Mouse (Mus musculus) intestine, postnatal 0 days (tissue): ENCODE results near the gene Tmem203. TPM values are rescaled to one million over a fixed set of nuclear protein-coding genes. Genes with fewer than 3 reads are reported as not detected.

Source experiments
- ATAC-seq: fragments of 200-750 bp; cut with Nextera tagmentation; 2 replicates; pipeline ENCODE4 v1.8.0; 2017; ENCODE audit warnings: mild to moderate bottlenecking, moderate TSS enrichment, moderate library complexity
- H3K27ac ChIP-seq: fragments of 300-500 bp; sonication (generic); 2 replicates; pipeline ENCODE4 v1.5.1; 2014; ENCODE audit warnings: mild to moderate bottlenecking, low read depth, low read length, moderate library complexity
- H3K27me3 ChIP-seq: fragments of 300-500 bp; sonication (generic); replicated peaks from 2 replicates; pipeline ENCODE4 v1.6.1; 2014; ENCODE audit warnings: low read length, mixed read lengths; ENCODE audit not compliant: control insufficient read depth, insufficient read depth
- H3K36me3 ChIP-seq: fragments of 300-500 bp; sonication (generic); 2 replicates; pipeline ENCODE4 v1.6.1; 2014; ENCODE audit warnings: mild to moderate bottlenecking, moderate library complexity; ENCODE audit not compliant: control insufficient read depth, insufficient read depth
- H3K4me1 ChIP-seq: fragments of 300-500 bp; sonication (generic); replicated peaks from 2 replicates; pipeline ENCODE4 v1.6.1; 2014; ENCODE audit warnings: antibody characterized with exemption, low read length, mixed read lengths; ENCODE audit not compliant: control insufficient read depth, insufficient read depth
- H3K4me2 ChIP-seq: fragments of 300-500 bp; sonication (generic); replicated peaks from 2 replicates; pipeline ENCODE4 v1.6.1; 2014; ENCODE audit warnings: low read depth, mild to moderate bottlenecking, moderate library complexity
- H3K4me3 ChIP-seq: fragments of 300-500 bp; sonication (generic); 2 replicates; pipeline ENCODE4 v1.5.1; 2014; ENCODE audit warnings: low read depth, low read length
- H3K9ac ChIP-seq: fragments of 300-500 bp; sonication (generic); 2 replicates; pipeline ENCODE4 v1.6.1; 2014; ENCODE audit warnings: mild to moderate bottlenecking, low read depth, low read length
- H3K9me3 ChIP-seq: fragments of 300-500 bp; sonication (generic); 2 replicates; pipeline ENCODE4 v1.6.1; 2016; ENCODE audit warnings: mixed run types; ENCODE audit not compliant: control insufficient read depth
- CTCF ChIP-seq: sonication (generic); IDR thresholded peaks from 2 replicates; pipeline ENCODE4 v1.5.1; 2016; ENCODE audit warnings: low read depth, mild to moderate bottlenecking, control low read depth, antibody characterized with exemption, moderate library complexity
- WGBS: fragments of 180-500 bp; shearing (Covaris S2); extraction: QIAGEN DNeasy Blood & Tissue Kit; methylation state at CpG from one replicate; pipeline ENCODE4 v1.1.7; 2014; 5-methylcytosine and 5-hydroxymethylcytosine counted together
- polyA plus RNA-seq: library from polyadenylated mRNA; unstranded; fragments of >200 nt; fragmentation: Nextera tagmentation; extraction: Ambion mirVana; gene quantifications from 2 replicates; pipeline ENCODE4 v1.2.1, GENCODE M21; 2015

Gene Tmem203
- polyA plus RNA-seq, 1 experiment from 2014 or later, result 40.3 TPM

- WGBS, result 73% methylated on average over 3 of the region's 3 CpGs
Observed at GRCm38 (mm10) chr2:25303452-25303851, 48.2 kb downstream of the Tmem203 start.

DNA sequence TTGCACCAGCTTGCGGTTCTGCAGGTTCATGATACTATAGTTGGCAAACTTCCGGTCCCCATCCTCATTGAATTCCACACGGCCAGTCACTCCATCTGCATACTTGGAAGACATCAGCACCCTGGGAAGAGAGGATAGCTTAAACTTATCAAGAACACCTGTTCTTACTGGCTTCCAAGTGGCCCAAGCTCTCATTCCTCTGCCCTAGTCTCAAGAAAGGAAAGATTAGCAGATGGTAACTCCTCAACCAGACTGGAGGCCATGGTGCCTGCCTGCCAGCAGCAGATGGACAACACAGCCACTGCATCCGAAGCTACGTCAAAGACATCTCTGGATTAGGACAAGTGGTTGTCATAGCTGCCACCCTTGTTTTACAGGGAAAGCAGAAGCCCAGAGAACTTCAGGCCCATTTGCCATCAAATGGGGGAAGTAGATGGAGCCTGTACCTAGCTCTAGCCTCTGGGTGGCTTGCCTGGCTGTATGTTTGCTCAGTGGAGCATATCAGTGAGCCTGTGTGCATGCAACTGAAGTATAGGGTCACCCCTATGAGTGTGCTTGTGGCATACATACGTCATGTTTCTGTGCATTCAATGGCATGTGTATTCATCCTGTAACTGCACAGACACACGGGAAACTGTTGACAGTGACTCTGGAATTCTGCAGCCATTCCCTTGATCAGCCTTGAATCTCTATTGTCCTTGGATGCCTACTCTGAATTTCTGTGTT, 48.9 kb downstream of the Tmem203 start:
- no peaks in the 10 kb centered on the region for H3K4me1 ChIP-seq
- no peaks in the 10 kb centered on the region for H3K36me3 ChIP-seq
- H3K27me3 ChIP-seq, result peaks cover 10% of the 10 kb centered on the region
- H3K4me3 ChIP-seq, result no peak overlapping the region
- no peak overlapping the region for H3K27ac ChIP-seq
- WGBS, result 70% methylated on average over 7 of the region's 7 CpGs
- TF ChIP-seq CTCF, result no peak
- H3K9me3 ChIP-seq, result no peaks in the 10 kb centered on the region
- no peak overlapping the region for H3K9ac ChIP-seq
- ATAC-seq, result no peak
- H3K4me2 ChIP-seq, result 0 out of 2 replicates have a peak overlapping the region, but pooled peaks have one; percentile 76

More at GRCm38 (mm10) chr2:25303452-25303851, 48.2 kb downstream of the Tmem203 start:
- Histone ChIP-seq H3K9me3 (no peaks in the 10 kb centered on the region), H3K27me3 (peaks cover 10% of the 10 kb centered on the region), H3K4me2 (no peak overlapping the region), H3K4me1 (no peaks in the 10 kb centered on the region), H3K27ac (no peak overlapping the region), H3K9ac (no peak overlapping the region), H3K4me3 (no peak overlapping the region), H3K36me3 (no peaks in the 10 kb centered on the region)
- no peak for ATAC-seq
- no peak for TF ChIP-seq CTCF

GRCm38 (mm10) chr2:25304657-25305541, 49.7 kb downstream of the Tmem203 start:
- Histone ChIP-seq H3K27ac (no peak overlapping the region), H3K27me3 (peaks cover 12% of the 10 kb centered on the region), H3K9ac (no peak overlapping the region), H3K4me3 (peak overlapping the region; percentile 36), H3K4me1 (no peaks in the 10 kb centered on the region), H3K4me2 (peak overlapping the region; percentile 76), H3K9me3 (no peaks in the 10 kb centered on the region), H3K36me3 (no peaks in the 10 kb centered on the region)
- ATAC-seq, result peak; percentile 19; the same call in 1 of the 2 replicates
- no peak for TF ChIP-seq CTCF
- WGBS, result 2% methylated on average over 44 of the region's 45 CpGs

Other genes with a start within 250 kb of the Tmem203 start
- 17.0 and 17.6 TPM in 2 replicates for gene Nsmf, start 201.1 kb upstream of the Tmem203 start, polyA plus RNA-seq
- gene Entpd8, start 175.1 kb upstream of the Tmem203 start, polyA plus RNA-seq, result 24.6 and 25.9 TPM in 2 replicates
- gene Noxa1, start 160.3 kb upstream of the Tmem203 start, polyA plus RNA-seq, result 3.3 and 5.8 TPM in 2 replicates
- 15.9 and 16.5 TPM in 2 replicates for gene Nrarp, start 74.7 kb upstream of the Tmem203 start, polyA plus RNA-seq
- gene Tor4a, start 58.6 kb upstream of the Tmem203 start, polyA plus RNA-seq, result 12.0 and 12.6 TPM in 2 replicates
- 41.4 and 45.6 TPM in 2 replicates for gene Nelfb, start 44.0 kb upstream of the Tmem203 start, polyA plus RNA-seq
- not detected in 2 replicates for gene Stpg3, start 40.8 kb upstream of the Tmem203 start, polyA plus RNA-seq
- gene Fam166a, start 36.7 kb upstream of the Tmem203 start, polyA plus RNA-seq, result 0.78 and 1.4 TPM in 2 replicates
- gene Tubb4b, start 30.7 kb upstream of the Tmem203 start, polyA plus RNA-seq, result 453 and 466 TPM in 2 replicates
- 34.0 and 37.6 TPM in 2 replicates for gene Slc34a3, start 21.1 kb upstream of the Tmem203 start, polyA plus RNA-seq
- gene Rnf224, start 18.7 kb upstream of the Tmem203 start, polyA plus RNA-seq, result 0.09 and 0.25 TPM in 2 replicates
- 51.9 and 59.4 TPM in 2 replicates for gene Rnf208, start 13.2 kb upstream of the Tmem203 start, polyA plus RNA-seq
- 16.5 and 20.7 TPM in 2 replicates for gene Cysrt1, start 13.0 kb upstream of the Tmem203 start, polyA plus RNA-seq
- 10.4 and 12.3 TPM in 2 replicates for gene AL732309.1, start 8.6 kb upstream of the Tmem203 start, polyA plus RNA-seq
- 62.0 and 68.3 TPM in 2 replicates for gene Tprn, start 7.2 kb downstream of the Tmem203 start, polyA plus RNA-seq
- 105 and 108 TPM in 2 replicates for gene Ssna1, start 17.0 kb downstream of the Tmem203 start, polyA plus RNA-seq
- gene Anapc2, start 17.0 kb downstream of the Tmem203 start, polyA plus RNA-seq, result 41.6 and 43.4 TPM in 2 replicates
- not detected in 2 replicates for gene Tmem210, start 32.7 kb downstream of the Tmem203 start, polyA plus RNA-seq
- 5.5 and 6.6 TPM in 2 replicates for gene Lrrc26, start 34.5 kb downstream of the Tmem203 start, polyA plus RNA-seq
- gene Grin1, start 63.7 kb downstream of the Tmem203 start, polyA plus RNA-seq, result 0.78 and 0.90 TPM in 2 replicates
- 44.7 and 50.2 TPM in 2 replicates for gene Man1b1, start 76.9 kb downstream of the Tmem203 start, polyA plus RNA-seq
- 120 and 129 TPM in 2 replicates for gene Dpp7, start 100.9 kb downstream of the Tmem203 start, polyA plus RNA-seq
- 668 and 708 TPM in 2 replicates for gene Uap1l1, start 110.2 kb downstream of the Tmem203 start, polyA plus RNA-seq
- 112 and 129 TPM in 2 replicates for gene Sapcd2, start 116.9 kb downstream of the Tmem203 start, polyA plus RNA-seq
- 33.9 and 38.1 TPM in 2 replicates for gene Entpd2, start 140.4 kb downstream of the Tmem203 start, polyA plus RNA-seq
- gene Npdc1, start 143.9 kb downstream of the Tmem203 start, polyA plus RNA-seq, result 49.2 and 52.3 TPM in 2 replicates
- 0.26 and 0.27 TPM in 2 replicates for gene Fut7, start 167.8 kb downstream of the Tmem203 start, polyA plus RNA-seq
- gene Abca2, start 173.3 kb downstream of the Tmem203 start, polyA plus RNA-seq, result 1.1 and 1.3 TPM in 2 replicates
- gene Clic3, start 201.4 kb downstream of the Tmem203 start, polyA plus RNA-seq, result 2.0 and 2.8 TPM in 2 replicates
- gene Paxx, start 205.7 kb downstream of the Tmem203 start, polyA plus RNA-seq, result 41.2 and 46.2 TPM in 2 replicates
- gene Ptgds, start 214.6 kb downstream of the Tmem203 start, polyA plus RNA-seq, result 1.2 and 2.2 TPM in 2 replicates
- gene Lcn12, start 238.5 kb downstream of the Tmem203 start, polyA plus RNA-seq, result 0.40 and 0.51 TPM in 2 replicates
- 38.5 and 40.2 TPM in 2 replicates for gene Fbxw5, start 245.3 kb downstream of the Tmem203 start, polyA plus RNA-seq
- 48.5 and 49.3 TPM in 2 replicates for gene C8g, start 246.3 kb downstream of the Tmem203 start, polyA plus RNA-seq